Mouse (Mus musculus): ENCODE measurements around the gene Nde1.

Gene Nde1

DNA sequence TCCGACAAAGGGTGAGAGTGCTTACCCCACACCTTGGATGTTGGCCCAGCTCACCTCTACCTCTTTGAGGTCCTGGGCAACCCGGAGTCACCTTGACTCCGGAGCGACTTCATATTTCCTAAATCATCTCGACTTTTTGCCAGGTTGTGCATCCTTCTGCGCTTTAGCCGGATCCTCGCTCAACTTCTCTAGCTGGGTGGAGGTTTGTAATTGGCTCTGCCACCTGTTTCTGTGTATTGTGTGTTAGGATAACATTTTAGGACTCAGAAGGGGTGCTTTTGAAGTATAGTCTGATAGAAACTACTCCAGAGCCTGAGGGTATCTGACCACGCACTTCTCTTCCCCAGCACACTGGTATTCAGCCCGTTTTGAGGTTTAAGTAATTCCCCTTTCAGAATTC is 656 bp downstream of the Nde1 start:
- no peak for DNase-seq (ENCODE audit: low read depth, low spot score)

DNA sequence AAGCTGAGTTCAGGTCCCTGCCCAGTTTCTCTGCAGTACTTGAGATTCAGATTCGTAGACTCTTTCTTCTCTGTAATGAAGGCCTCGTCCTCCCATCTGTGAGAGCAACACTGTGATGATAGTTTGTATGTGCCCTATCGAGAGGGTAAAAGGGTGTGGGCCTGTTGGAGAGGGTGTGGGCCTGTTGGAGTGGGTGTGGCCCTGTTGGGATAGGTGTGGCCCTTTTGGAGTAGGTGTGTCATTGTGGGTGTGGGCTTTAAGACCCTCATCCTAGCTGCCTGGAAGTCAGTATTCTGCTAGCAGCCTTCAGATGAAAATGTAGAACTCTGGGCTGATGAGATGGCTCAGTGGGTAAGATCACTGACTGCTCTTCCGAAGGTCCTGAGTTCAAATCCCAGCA is 3.4 kb downstream of the Nde1 start:
- DNase-seq (ENCODE audit: low read depth, low spot score) = no peak

DNA sequence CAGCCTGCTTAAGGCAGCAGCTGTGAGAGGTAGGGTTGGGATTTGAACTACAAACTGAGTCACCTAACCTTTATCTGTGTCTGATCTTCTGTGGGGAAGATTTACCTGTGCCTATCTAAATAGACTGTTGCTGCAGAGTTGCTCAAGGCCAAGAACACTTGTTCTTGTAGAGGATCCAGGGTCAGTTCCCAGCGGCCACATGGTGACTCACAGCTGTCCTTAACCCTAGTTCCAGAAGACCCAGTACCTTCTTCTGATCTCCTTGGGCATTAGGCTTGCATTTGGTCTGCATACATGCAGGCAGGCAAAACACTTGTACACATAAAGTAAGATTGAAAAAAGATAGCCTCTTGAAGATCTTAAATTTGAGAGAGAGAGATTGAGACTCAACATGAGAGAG is 6.6 kb downstream of the Nde1 start:
- no peak for DNase-seq (ENCODE audit: low read depth, low spot score)

DNA sequence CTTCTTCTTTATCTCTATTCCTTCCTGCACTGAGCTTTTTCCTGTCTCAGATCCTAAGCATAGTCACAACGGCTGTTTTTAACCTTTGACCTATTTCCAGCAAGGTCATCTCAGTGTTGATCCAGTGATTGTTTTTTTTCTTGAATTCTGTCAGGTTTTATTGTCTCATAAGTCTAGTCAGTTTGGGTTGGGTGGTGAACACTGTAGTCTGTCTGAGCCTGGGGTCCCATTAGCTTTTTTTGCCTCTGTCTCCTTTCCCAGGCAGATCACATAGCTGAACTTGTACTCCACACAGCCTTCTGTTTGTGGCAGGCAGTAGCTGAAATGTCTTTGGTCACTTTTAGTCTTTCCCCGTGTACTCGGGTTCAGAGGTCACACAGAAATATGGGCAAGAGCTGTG is 15.0 kb downstream of the Nde1 start:
- no peak for DNase-seq (ENCODE audit: low read depth, low spot score)

- no peak for DNase-seq (ENCODE audit: low read depth, low spot score)
These were observed 17.2 kb downstream of the Nde1 start for GRCm38 (mm10) chr16:14180163-14180733.

DNA sequence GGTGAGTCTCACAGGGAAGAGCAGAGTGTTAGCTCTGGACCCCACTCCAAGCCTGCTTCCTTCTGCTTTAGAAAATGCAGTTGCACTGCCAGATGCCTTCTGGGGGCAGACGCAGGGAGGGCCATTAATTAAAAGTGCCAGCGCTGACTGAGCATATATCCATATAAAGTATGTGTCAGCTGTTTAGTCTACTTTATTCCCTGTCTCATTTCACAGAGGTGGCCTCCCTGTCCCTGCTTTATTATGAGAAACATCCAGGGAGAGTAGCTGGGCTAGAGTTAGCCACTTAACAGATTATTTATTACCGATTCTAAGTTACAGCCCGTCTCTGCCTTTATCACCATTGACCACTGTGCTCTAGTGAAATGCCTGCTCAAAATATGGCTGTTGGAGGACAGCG is 19.3 kb downstream of the Nde1 start:
- DNase-seq (ENCODE audit: low read depth, low spot score) = no peak

GRCm38 (mm10) chr16:14183856-14184255 is 20.8 kb downstream of the Nde1 start:
- DNase-seq (ENCODE audit: low read depth, low spot score) = no peak

- DNase-seq (ENCODE audit: low read depth, low spot score) = no peak
These were observed 22.4 kb downstream of the Nde1 start for GRCm38 (mm10) chr16:14185516-14185915.

DNA sequence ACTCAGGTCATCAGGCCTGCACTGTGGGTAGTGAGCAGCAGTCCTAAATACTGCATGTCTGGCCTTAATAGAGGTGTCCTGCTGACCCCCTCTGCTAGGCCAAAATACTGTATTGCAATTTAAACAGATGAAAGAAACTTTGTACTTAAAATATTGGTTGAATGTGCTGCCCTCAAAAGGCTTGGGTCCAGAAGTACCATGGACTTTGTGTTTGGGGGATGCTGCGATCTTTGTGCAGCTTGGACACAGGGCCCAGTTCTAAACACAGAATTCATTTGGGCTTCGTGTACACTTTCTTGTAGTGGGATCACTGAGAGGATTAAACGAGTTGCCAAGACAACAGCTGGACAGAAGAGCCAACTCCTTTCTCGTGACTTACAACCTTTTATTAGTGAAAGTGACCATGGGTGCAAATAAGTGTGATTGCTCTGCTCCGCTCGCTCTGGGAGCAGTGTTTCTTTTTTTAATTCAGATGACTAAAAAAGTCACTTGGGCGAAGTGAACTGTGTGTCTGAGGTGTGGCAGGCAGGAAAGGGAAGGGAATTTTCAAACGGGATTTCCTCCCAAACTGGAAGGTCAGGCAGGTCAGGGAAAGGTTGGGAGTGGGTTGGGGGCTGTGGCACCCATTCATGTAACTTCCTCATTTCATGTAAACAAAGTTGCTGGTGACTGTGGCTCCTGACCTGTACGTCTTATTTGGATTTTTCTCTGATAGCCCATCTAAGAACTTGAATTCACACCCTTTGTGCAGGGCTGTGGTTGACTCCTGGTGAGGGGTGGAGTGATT is 31.3 kb downstream of the Nde1 start:
- DNase-seq (ENCODE audit: low read depth, low spot score) = no peak

DNA sequence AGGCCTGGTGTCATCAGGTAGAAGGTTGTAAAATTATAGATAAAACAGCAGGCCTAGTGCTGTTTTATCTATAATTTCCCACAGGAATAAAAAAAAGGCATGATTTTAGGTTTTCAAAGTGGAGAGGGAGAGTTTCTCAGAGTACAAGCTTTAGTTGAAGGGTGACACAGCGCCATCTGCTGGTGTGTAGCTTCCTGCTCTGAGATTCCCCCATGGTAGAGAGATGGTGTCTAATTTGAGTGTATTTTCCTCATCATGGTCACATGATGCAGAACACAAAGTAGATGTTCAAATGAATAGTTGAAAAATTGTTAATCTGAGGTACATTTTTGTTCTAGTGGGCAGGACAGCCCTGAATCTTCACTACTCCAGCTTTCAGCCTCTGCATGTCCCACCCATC is 32.4 kb downstream of the Nde1 start:
- peak; percentile 11 for DNase-seq (ENCODE audit: low read depth, low spot score)

DNA sequence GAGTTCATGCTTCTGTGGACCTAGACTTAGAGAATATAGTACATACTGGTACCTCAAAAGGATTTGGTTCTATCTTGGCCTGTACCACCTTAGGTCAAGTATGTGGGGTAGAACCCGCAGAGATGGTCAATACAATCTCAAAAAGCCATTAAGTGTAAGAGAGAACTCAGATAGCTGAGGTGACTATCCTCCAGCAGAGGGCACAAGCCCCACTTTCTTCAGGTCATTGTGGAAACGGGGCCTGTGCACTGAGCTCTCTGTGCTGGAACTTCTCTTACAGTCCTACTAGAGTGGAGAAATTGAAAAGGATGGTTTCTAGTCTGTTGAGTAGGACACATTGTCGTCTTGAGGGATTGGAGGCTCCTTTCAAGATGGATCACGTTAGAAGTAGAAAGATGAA is 35.7 kb downstream of the Nde1 start:
- DNase-seq (ENCODE audit: low read depth, low spot score) = no peak

- no peak for DNase-seq (ENCODE audit: low read depth, low spot score)
These were observed 52.1 kb downstream of the Nde1 start for GRCm38 (mm10) chr16:14215156-14215555.

- DNase-seq (ENCODE audit: low read depth, low spot score) = peak; percentile 28
These were observed 74.1 kb downstream of the Nde1 start for GRCm38 (mm10) chr16:14237100-14237723.

- DNase-seq (ENCODE audit: low read depth, low spot score) = no peak
These were observed 79.0 kb downstream of the Nde1 start for GRCm38 (mm10) chr16:14242059-14242458.
